Mouse (Mus musculus) thymus, postnatal 0 days (tissue): ENCODE results near the gene Trpm1. TPM values are rescaled to one million over a fixed set of nuclear protein-coding genes. Genes with fewer than 3 reads are reported as not detected.

ENCODE experiments used
- DNase-seq: peaks from one replicate; pipeline ENCODE4 v3.0.0-alpha.2; 2015; ENCODE audit warnings: low spot score
- polyA plus RNA-seq: library from polyadenylated mRNA; unstranded; fragments of >200 nt; fragmentation: Nextera tagmentation; extraction: Ambion mirVana; gene quantifications from 2 replicates; pipeline ENCODE4 v1.2.1, GENCODE M21; 2015

Gene Trpm1
- polyA plus RNA-seq, 1 experiment from 2014 or later = 1.5 TPM

DNA sequence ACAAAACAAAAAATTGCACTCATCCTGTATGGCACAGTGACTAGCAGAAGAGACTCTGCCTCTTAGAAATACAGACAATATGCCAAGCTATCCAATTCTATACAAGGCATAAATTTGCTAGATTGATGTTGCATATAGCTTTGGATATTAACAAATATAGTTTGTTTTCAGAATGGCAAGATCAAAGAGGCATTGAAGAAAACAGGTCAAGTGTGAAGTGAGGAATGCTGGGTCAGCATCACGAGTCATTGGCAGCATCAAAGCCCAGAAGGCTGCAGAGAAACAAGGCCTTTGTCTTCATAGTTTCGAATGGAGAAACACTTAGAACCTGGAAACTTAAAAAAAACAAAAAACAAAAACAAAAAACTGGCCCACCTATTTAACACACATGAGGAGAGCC, 78.4 kb downstream of the Trpm1 start:
- no peak for DNase-seq

DNA sequence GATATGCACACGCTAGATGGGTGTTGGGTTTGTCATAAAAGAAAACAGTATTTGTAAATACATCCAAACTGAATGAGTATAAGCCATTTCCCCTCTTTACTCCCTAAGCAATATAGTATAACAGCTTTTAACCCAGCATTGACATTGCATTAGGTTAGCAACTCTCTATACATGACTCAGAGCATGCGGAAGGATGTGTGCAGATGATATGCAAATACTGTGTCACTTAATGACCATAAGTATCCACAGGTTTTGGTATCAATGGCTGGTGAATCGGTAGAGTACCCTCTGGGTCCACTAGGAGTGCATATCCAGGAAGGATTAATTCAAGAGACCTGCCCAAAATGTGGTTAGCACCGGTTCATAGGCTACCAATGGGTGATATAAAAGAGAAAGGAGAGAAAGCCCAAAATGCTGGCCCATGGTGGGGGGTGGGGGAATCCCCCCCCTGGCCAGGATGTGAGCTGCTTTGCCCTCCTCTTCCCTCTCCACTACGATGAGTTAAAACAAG, 80.7 kb downstream of the Trpm1 start:
- DNase-seq = no peak

DNA sequence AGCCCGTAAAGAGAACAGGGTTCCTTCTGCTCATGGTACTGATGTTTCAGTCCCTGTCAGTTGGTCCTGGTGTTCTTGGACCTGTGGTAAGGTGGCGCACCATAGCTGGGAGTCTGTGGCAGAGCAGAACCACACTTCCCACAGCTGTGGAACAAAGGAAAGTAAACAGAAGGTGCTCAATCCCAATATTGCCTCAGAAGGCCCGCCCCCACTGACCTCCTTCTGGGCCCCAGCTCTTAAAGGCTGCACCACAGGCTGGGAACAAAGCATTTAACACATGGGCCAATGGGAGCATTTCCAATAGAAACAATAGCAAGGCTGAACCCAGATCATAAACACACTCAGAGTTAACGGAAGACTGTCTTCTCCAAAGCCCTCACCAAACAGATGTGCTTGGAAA, 82.9 kb downstream of the Trpm1 start:
- DNase-seq = no peak

DNA sequence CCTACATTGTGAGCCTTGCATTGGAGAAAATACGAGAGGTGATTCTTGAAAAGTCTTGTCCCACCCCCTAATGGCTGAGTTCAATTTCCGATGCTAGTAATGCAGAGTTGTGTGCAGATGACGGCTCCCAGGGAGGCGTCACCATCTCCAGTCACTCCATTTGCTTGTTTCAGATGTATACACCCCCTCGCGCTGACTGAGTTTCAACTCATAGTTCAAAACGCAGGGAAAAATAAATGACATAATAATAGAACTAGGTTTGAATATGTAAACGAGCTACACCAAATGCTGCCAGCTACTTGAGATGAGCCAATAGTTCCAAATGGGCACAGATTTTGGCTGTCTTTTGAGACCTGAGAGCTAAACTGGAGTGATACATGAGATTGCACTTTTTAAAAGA, 84.1 kb downstream of the Trpm1 start:
- no peak for DNase-seq

DNA sequence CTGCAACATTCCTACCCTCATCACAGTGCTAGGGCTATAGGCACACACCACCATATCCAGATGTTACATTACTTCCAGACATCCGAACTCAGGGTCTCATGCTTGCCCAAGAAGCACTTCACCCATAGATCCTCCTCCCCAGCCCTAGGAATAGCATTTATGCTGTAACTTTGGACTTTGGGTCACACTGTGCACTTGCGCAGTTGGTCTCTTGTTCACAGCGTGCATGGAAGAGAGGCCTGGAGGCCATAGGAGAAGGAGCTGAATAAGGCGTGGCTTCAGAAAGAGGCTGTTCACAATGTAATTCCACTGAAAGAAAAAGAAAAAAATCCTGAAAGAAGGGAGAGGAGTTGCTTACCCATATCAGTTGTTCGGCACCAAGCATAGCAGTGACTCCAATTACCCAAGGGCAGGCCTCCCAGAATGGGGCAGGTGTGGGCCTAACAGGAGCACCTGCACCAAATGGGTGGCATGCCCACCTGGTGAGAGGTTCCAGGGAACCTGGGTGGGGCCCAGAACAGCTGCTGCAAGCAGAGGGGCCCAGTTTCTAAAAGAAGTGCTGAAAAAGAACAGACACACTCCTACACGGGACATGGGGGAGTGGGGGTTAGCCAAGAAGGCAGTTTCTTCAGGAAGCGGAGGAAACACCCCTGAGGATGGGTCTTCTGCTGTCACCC, 84.9 kb downstream of the Trpm1 start:
- DNase-seq = no peak

DNA sequence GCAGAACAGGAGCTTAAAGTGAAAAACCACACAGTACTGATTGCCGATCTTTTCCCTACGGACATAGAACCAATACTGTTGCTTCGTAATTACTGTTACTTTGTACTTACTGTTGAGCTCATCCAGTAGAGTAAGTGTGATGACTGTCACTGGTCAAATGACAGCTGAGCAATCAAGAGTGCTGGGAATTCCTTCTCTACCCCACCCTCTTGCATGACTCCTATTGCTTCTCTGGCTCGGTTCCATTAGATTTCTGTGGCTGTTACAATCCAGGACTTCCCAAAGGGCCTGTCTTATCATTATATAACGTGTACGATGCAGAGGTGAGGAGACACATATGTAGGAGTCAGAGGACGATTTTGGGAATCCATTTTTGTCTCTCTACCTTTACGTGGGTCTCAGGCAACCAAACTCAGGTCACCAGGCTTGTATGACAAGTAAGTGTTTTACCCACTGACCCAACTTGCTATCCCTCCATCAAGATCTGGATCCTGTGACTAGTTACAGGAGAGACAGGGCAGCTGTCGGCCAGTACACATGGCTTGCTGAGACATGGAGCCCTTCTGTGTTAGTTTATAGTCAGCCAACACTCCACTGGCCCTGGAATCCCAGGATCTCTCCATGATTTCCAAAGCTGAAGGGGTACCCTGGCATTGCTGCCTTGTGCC, 85.6 kb downstream of the Trpm1 start:
- no peak for DNase-seq

DNA sequence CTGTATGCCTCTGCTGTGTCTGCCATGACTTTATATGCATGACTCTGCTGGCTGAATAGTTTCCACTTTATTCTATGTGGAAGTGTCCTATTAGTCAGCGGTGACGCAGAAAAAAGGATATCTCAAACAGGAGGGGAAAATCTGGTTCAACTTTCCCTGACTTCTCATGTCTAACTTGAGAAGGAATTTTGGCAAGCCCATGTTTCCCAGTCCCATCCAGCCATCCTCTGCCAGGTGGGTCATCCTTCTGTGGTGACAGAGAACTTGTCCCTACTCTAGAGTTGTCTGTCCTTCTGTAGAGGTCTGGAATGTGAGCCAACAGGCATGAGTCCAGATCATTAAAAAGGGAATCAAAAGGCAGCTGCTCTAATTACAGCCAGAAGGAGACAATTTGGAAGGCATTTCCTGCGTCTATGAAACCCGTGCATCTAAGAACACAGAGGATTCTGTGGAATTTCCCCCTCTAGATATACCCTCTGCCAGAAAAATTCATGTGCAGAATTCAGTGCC, 86.2 kb downstream of the Trpm1 start:
- no peak for DNase-seq

DNA sequence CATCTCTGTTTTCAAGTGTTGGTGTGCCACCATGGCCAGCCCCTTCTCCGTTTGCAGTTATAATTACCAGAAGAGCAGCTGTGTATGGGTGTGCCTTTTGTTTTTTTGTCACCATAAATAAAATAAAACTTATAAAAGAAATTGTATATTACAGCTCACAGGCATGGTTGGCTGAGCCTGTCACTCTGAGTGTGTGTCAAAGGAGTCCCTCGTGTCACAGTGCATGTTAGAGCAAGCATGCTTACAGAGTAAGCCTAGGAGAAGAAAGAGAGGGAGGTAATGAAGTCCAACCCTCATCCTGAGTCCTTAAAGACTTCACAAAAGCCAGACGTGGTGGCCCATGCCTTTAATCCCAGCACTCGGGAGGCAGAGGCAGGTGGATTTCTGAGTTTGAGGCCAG, 88.8 kb downstream of the Trpm1 start:
- no peak for DNase-seq

DNA sequence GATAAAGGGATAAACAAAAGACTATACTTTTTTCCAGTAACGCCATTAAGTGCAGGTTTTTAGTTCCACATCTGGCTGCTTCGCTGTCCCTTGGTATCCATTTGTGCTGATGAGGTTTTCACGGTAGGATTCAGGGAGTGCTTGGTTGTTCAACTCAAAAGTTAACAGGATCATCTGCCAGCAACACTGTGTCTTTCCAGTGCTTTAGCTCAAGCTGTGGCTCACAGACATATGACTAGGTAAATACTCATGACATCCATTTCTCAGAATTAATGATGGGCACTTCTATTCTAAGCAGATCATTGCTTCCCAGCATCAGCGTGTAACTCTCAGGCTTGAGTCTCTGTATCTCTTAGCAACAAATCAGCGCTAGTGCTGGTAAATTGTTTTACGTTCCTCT, 90.7 kb downstream of the Trpm1 start:
- no peak for DNase-seq

DNA sequence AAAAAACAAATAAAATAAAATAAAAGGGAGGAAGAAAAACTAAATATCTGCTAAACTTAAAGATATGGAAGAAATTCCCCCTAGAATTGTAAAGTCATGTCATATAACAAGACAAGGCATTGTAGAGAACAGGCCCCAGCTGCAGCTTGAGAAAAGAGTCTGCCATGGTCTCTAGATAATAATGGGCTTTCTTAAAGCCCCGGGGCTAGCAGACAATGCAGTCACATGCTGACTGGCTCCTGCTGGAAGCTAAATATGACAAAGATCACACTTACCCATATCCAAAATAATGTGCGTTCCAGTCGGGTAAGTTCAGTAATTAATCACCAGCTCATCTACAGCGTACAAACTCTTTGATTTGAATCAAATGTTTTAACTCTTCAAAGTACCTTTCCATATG, 93.1 kb downstream of the Trpm1 start:
- DNase-seq = no peak

DNA sequence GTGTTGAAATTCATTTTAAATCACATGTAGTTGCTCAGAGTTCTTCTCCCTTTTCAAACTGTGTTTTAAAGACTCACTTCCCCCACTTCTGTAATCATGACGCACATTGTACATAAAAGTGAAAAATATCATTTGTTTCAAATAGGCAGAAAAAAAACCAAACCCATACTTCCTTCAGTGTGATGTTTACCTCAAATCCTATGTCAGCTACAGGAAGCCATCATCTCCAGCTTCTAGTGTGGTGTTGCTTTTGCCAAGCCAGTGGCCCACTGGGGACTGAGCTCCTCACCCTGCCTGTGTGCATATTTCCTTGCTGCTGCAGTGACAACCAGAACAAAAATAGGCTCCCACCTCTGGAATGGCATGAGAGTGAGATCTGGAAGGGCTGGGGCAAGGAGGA, 94.7 kb downstream of the Trpm1 start:
- DNase-seq = no peak

DNA sequence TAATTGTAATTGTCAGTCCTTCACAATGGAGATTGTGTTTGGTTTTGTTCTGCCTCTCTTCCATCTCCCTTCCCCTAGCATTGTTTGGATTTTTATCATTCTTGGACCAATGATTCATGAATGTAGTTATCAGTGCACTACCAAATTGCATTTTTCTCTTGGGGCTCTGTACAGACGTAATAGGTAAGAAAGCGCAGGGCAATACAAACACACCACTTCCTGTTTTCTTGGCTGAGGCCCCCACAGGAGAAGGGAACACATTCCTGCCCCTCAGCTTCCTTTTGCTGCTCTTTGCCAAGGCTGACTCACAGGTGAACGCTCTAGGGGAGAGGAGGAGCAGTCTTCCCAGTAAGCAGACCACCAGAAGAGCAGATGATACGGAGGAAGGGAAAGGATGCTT, 96.1 kb downstream of the Trpm1 start:
- DNase-seq = no peak

DNA sequence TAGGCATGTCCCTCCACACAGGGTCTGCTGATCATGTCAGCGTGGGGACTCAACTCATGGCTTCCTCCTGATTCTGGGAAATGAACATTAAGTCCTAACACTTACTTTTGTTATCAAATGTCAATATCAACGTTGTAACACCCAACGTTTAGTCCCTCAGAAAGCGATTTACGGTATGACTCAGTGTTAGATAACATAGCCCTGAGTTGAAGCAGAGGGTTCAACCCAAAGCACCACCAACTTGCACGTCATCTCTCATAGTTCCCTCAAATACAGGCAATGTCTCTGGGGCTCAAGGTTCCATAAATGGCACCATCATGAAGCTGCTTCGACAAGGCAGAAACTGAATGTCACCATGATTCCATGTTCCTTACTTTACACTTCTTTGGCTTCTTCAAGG, 96.8 kb downstream of the Trpm1 start:
- no peak for DNase-seq

DNA sequence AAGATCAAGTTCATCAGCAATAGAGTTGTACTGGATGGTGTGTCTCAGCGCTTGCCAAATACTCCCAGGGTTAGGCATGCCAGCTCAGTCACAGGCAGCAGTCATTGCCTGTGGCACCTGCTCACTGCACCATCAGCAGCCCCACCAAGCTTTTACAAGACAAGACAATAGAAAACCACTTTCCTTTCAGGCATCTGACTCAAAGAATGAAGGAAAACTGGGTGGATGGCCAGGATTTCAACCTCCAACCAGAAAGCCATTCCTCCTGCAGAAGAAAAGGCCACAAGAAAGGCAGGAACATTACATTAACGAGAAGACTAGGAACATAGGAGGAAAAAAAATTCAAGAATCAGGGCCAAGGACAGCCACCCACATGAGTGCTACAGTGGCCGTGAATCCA, 100.1 kb downstream of the Trpm1 start:
- no peak for DNase-seq

DNA sequence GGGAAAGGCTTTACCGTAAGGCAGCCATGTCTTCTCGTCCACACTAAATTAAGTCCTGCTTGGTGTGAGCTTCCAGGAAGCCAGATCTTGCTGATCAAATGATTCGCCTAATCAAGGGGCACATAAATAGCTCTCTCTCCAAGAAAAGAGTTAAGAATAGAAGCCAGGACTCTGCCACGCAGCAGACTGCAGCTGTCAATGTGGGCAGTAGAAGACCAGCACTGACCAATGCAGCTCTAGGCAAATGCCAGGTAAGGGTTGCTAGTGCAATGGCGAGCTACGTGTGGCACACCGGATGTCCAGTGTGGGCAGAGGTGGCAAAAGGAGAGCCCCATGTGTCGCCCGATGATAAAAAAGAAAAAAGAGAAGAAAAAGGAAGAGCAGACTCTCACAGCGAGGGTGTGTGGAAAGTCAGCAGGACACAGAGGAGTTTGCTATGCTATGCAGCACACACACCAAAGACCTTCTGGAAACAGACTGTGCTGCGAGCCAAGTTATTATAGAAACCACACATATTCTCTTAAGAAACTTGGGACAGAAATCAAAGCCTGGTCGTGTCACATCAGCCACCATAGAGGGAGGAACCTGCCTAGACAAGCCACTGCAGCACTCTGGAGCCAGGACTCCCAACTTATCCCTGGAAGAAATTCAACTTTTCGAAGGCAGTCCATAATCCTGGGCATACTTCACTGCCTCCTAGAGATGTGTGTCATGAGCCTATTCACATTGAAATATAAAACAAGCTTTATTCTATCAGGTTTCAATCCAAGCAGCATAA, 112.1 kb downstream of the Trpm1 start:
- no peak for DNase-seq

DNA sequence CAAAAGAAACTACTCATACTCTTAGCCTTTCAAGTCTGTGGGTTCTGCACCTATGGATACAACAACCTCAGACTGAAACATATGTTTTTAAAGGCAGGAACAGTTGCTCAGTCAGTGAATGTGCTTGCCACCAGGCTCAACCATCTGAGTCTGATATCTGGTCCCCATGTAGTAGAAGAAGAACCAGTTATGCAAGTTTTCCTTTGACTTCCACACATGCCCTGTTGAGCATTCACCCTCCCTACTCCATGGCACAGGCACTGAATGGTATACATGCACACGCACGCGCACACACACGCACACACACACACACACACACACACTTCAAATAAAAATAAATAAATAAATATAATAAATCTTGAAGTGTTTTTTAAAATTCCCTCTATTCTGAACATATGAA, 113.0 kb downstream of the Trpm1 start:
- DNase-seq = no peak

DNA sequence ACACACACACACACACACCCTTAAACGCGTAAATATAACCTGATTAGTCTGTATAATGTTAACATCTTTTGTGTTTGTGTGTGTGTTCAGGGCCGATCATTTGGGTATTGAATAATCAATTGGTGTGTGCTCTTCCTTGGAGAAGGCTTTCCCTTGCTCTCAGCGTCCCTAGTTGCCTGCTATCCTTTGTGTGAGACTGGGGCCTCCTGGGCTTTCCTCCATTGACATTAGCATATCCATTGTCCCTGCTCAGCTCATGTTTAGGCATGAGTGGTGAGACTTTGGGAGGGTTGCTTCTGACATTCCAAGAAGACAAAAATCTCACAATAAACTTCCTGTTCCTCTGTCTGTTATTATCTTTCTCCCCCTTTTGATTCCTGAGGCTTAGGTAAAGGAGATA, 118.3 kb downstream of the Trpm1 start:
- DNase-seq = no peak

DNA sequence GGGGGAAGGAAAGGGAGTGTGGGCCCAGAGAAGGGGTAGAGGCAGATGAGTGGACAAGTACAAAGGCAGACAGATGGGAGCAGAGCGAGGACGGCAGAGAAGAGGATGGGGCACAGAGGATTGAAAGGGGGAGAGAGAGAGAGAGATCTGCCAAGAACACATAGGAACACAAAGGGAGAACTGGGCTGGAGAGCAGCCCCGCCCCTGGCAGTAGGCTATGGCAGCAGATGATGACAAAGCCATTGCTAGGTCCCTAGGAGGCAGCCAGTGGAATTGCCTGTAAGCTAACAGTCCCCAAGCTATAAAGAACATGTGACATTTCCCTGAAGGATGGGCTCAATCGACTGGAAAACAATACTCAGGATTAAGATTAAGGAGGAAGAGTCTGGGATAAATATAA, 121.9 kb downstream of the Trpm1 start:
- no peak for DNase-seq

DNA sequence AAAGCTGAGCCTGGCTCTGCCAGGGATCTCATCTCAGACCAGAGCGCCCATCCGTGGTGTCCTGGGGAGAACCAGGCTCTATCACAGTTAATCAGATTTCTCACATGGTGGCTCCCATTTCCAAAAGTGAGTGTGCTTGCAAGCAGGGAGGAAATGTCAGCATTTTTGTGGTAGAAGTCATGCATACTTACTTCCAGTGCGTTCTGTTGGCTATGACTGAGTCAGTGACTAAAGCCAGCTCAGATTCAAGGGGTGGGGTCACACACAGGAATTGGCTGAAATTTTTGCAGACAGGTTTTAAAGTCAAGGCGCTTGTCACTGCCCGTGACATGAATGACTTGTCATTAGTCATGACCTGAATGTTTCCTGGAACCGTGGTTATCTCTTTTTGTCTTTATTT, 123.3 kb downstream of the Trpm1 start:
- no peak for DNase-seq

DNA sequence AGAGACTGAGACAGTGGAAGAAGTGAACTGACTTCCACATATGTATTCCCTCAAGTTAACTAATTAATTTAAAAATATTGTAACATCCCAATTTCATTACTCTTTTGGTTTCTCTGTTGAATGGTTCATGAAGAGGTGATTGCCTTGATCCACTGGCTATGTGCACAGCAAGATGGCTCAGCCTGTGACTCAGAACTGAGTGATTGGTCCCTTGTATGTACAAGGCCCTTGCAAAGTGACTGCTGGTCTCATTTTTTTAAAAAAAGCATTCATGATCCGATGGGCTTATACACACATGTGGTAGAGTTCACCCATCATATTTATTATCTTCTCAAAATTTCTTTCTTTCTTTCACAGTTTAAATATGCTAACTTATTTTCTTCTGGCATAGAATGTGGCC, 124.9 kb downstream of the Trpm1 start:
- DNase-seq = no peak

DNA sequence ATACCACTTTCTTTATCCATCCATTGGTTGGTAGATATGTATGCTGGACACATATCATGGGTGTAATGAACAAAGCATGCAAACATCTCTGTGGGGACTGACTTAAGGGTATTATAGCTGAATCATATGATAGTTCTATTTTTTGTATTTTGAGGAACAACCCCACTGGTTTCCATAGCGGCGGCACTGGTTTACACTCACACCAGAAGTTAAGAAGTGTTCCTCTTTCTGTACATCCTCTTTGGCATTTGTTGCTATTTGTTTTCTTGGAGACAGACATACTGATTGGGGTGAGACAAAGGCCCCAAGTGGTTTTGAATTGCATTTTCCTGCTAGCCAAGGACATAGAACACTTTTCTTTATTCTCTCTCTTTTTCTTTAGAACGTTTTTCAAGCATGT, 125.9 kb downstream of the Trpm1 start:
- no peak for DNase-seq

DNA sequence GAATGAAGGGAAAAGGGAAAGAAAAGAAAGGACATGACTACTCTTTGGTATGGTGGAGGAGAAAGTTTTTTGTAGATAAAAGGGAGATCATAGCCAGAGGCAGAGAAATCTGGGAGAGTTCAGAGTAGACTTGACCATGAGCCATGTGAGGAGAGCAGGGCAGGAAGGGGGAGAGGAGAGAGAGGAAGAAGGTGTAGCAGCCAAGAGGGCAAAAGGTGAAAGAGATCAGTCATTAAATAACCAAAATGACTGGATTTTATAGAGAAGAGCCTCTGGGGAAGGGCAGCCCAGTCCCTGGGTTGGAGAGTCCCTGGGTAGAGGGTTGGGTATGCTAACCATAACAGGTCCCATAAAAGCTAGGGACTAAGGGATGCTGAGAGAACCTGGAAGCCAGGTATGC, 132.9 kb downstream of the Trpm1 start:
- no peak for DNase-seq
